Mouse (Mus musculus) small intestine, adult 2 months (tissue): ENCODE results near the gene Sec22b. TPM values are rescaled to one million over a fixed set of nuclear protein-coding genes. Genes with fewer than 3 reads are reported as not detected.

ENCODE experiments used
- H3K27ac ChIP-seq: fragments of 200-500 bp; 2 replicates; pipeline ENCODE4 v1.5.1; 2012; ENCODE audit warnings: low read depth, low read length, control low read depth, inconsistent platforms; ENCODE audit not compliant: insufficient read depth
- H3K27me3 ChIP-seq: fragments of 200-500 bp; 2 replicates; pipeline ENCODE4 v1.6.1; 2012; ENCODE audit warnings: mild to moderate bottlenecking, moderate library complexity, low read length, inconsistent platforms; ENCODE audit not compliant: control insufficient read depth, insufficient read depth
- H3K36me3 ChIP-seq: fragments of 200-500 bp; 2 replicates; pipeline ENCODE4 v1.6.1; 2012; ENCODE audit warnings: mild to moderate bottlenecking, low read length, control low read depth, inconsistent platforms; ENCODE audit not compliant: control insufficient read depth, insufficient read depth
- H3K4me1 ChIP-seq: fragments of 200-500 bp; 2 replicates; pipeline ENCODE4 v1.6.1; 2012; ENCODE audit warnings: low read length, inconsistent platforms, mixed read lengths; ENCODE audit not compliant: control insufficient read depth, insufficient read depth, insufficient read length
- H3K4me3 ChIP-seq: fragments of 200-500 bp; 2 replicates; pipeline ENCODE4 v1.5.1; 2012; ENCODE audit warnings: low read depth, mild to moderate bottlenecking, control low read depth, inconsistent platforms, low read length, moderate library complexity
- CTCF ChIP-seq: fragments of 200-500 bp; IDR thresholded peaks from 2 replicates; pipeline ENCODE4 v1.5.1; 2012; ENCODE audit warnings: low read depth, mild to moderate bottlenecking, control low read depth, inconsistent platforms, low read length, moderate library complexity, mixed read lengths; ENCODE audit not compliant: insufficient replicate concordance, insufficient read length; ENCODE audit errors: extremely low read depth
- POLR2A ChIP-seq: fragments of 200-500 bp; IDR thresholded peaks from 2 replicates; pipeline ENCODE4 v1.6.1; 2012; ENCODE audit warnings: low read depth, mild to moderate bottlenecking, control low read depth, inconsistent platforms, low read length, moderate library complexity
- WGBS: fragments of 180-500 bp; shearing (Covaris S2); methylation state at CpG from one replicate; pipeline ENCODE4 v1.1.7; 2018; 5-methylcytosine and 5-hydroxymethylcytosine counted together
- polyA plus RNA-seq: library from polyadenylated mRNA; depleted of rRNA; stranded (reverse); fragments of >200 nt; gene quantifications from 2 replicates; pipeline ENCODE4 v1.2.3, GENCODE M21; 2012

Gene Sec22b
- polyA plus RNA-seq, 1 experiment: 40.0 TPM

- Histone ChIP-seq H3K27ac (no peak overlapping the region), H3K36me3 (no peaks in the 10 kb centered on the region), H3K27me3 (no peaks in the 10 kb centered on the region), H3K4me3 (no peak overlapping the region), H3K4me1 (peaks cover 3% of the 10 kb centered on the region)
- 81% methylated on average over 3 of the region's 3 CpGs for WGBS
- TF ChIP-seq POLR2A (no peak), CTCF (no peak)
Measured at GRCm38 (mm10) chr3:97951134-97951533, 50.1 kb downstream of the Sec22b start.

- no peak overlapping the region for H3K27ac ChIP-seq
- no peaks in the 10 kb centered on the region for H3K36me3 ChIP-seq
- H3K4me1 ChIP-seq: peaks cover 3% of the 10 kb centered on the region
- WGBS: 85% methylated on average over 2 of the region's 2 CpGs
- H3K27me3 ChIP-seq: no peaks in the 10 kb centered on the region
- no peak for TF ChIP-seq CTCF
- no peak for TF ChIP-seq POLR2A
- H3K4me3 ChIP-seq: no peak overlapping the region
Measured at GRCm38 (mm10) chr3:97953196-97953595, 52.2 kb downstream of the Sec22b start.

DNA sequence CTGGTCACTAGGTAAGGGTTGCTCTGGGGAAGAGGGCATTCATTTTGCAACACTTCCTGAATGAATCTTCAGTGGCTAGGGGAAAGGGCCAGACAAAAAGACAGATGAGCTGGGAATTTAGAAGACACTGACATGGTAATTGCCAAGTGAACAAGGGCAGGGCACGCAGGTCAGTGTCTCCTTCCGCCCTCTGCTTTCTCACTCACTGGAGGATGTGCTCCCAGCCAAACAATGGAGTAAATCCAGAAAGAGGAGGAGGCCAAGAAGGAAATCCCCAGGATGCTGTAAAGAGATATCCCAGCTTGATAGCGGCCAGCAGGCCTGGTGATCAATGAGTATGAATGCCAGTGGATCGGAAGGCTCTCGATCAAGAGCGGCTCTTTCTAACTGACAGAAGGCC lies 55.3 kb downstream of the Sec22b start:
- H3K4me3 ChIP-seq: no peak overlapping the region
- 71% methylated on average over 6 of the region's 6 CpGs for WGBS
- TF ChIP-seq POLR2A: no peak
- no peak for TF ChIP-seq CTCF

DNA sequence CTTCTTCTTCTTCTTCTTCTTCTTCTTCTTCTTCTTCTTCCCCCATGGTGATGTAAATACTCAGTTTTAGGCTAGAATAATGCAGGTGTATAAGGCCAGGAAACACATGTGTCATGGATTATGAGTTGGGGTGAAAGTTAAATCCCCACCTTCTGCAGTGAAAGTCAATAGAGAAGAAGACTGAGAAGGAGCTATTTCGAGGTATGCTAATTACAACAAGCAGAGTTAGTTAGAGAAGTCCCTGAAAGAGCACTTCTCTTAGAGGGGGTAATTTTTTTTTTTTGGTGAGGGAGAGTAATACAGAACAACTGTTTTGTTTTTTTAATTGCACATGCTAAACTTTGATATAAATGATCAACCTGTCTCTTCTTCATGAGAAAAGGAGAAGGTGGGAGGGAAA lies 55.9 kb downstream of the Sec22b start:
- Histone ChIP-seq H3K27ac (no peak overlapping the region), H3K27me3 (no peaks in the 10 kb centered on the region), H3K36me3 (no peaks in the 10 kb centered on the region), H3K4me1 (no peaks in the 10 kb centered on the region), H3K4me3 (no peak overlapping the region)
- TF ChIP-seq POLR2A: no peak
- no peak for TF ChIP-seq CTCF
- 39% methylated on average over 1 of the region's 1 CpGs for WGBS

More for the DNA sequence above, 55.3 kb downstream of the Sec22b start:
- no peak overlapping the region for H3K27ac ChIP-seq
- H3K4me1 ChIP-seq: no peaks in the 10 kb centered on the region
- H3K27me3 ChIP-seq: no peaks in the 10 kb centered on the region
- H3K36me3 ChIP-seq: no peaks in the 10 kb centered on the region

GRCm38 (mm10) chr3:97960783-97961594 lies 60.0 kb downstream of the Sec22b start:
- H3K27ac ChIP-seq: no peak overlapping the region
- H3K36me3 ChIP-seq: no peaks in the 10 kb centered on the region
- no peaks in the 10 kb centered on the region for H3K27me3 ChIP-seq
- H3K4me1 ChIP-seq: no peaks in the 10 kb centered on the region
- H3K4me3 ChIP-seq: no peak overlapping the region
- TF ChIP-seq CTCF (no peak), POLR2A (no peak)
- whole genome bisulfite sequencing: 76% methylated on average over 14 of the region's 14 CpGs

DNA sequence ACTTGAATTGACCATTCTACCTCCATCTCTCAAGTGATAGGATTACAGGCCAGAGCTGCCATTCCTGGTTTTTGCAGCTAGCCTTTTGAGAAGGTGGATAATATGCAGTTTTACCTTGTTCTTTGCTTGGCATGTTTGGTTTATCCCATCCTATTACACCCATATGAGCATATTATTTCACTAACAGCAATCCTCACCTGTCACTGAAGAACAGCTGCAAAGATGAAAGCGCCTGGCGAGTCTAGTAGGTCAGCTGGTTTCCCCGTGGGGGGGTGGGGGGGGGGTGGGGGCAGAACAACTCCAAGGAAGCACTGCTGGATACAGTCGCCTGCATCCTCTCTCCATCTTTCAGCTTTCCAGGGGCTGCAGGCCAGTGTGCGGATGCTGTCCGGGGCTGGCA lies 61.0 kb downstream of the Sec22b start:
- WGBS: 67% methylated on average over 6 of the region's 6 CpGs
- no peak for TF ChIP-seq CTCF
- no peak for TF ChIP-seq POLR2A
- H3K27me3 ChIP-seq: no peaks in the 10 kb centered on the region

DNA sequence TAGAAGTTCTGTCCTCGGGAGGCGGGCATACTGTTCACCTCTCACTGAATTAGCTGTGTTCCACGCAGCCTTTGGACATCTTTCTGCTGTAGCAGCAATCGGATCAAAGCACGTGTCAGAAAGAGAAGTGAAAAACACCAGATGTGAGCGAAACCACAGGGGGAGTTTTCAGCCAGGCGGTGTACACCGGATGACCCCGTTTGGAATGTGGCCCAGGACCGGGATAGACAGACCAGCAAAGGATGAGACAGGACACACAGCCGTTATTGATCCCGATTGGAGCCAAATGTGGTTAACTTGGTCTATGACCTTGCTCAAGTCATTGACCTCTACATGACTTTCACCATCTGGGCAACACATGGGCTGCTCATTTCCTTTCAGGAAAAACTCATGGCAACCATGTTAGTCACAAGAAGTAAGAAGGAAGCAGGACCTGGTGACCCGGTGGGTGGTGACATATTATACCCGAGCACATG lies 63.9 kb downstream of the Sec22b start:
- whole genome bisulfite sequencing: 68% methylated on average over 14 of the region's 14 CpGs
- Histone ChIP-seq H3K27me3 (no peaks in the 10 kb centered on the region), H3K36me3 (no peaks in the 10 kb centered on the region), H3K27ac (no peak overlapping the region), H3K4me3 (no peak overlapping the region), H3K4me1 (no peaks in the 10 kb centered on the region)
- TF ChIP-seq CTCF: no peak
- no peak for TF ChIP-seq POLR2A

More for the DNA sequence above, 61.0 kb downstream of the Sec22b start:
- Histone ChIP-seq H3K27ac (no peak overlapping the region), H3K4me1 (no peaks in the 10 kb centered on the region), H3K4me3 (no peak overlapping the region), H3K36me3 (no peaks in the 10 kb centered on the region)

DNA sequence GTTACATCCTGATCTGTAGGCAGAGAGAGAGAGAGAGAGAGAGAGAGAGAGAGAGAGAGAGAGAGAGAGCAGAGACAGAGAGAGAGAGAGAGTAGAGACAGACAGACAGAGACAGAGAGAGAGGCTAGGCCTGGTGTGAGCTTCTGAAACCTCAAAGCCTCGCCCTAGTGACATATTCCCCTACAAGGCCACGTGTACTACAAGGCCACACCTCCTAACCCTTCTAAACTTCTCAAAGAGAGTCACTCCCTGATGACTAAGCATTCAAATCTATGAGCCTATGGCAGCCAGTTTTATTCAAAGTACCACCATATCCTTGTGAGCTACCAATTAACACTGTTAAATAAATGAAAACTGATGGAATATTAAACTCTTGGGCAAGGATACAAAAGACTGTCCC lies 66.6 kb downstream of the Sec22b start:
- no peaks in the 10 kb centered on the region for H3K36me3 ChIP-seq
- no peak overlapping the region for H3K4me3 ChIP-seq
- H3K4me1 ChIP-seq: peaks cover 3% of the 10 kb centered on the region; the same call in 1 of the 2 replicates
- WGBS: 47% methylated on average over 2 of the region's 2 CpGs
- TF ChIP-seq POLR2A: no peak
- TF ChIP-seq CTCF: no peak
- no peak overlapping the region for H3K27ac ChIP-seq
- H3K27me3 ChIP-seq: no peaks in the 10 kb centered on the region
